In genomic region chr11:63775382-63775781, GRCm38 (mm10) we compare ENCODE assay signal across 15 mouse cellular contexts.
DNase-seq lines count a peak whose midpoint lies in the region; ATAC-seq lines count a peak whose summit lies in the region.
"Had no signal": no experiment of that assay in that cellular context is flagged by ENCODE, and none has a peak within 500 bp of the region (broad histone marks: within the 10 kb centered on the region; RNA-seq: fewer than 3 reads in every experiment).

No protein-coding gene starts in this region.

- intact Hi-C loops in heart, postnatal 10 days (cut with DNase I): no loop called here

- WGBS in kidney, embryonic 15.5 days: 31% methylated on average over 6 of the region's 6 CpGs
- 18% methylated on average over 6 of the region's 6 CpGs for WGBS in embryonic facial prominence, embryonic 14.5 days
- WGBS in liver, embryonic 12.5 days (ENCODE audit: insufficient replicate concordance): 58% methylated on average over 6 of the region's 6 CpGs

- no peaks in the 10 kb centered on the region for H3K9me3 ChIP-seq in kidney, embryonic 15.5 days (replicated peaks)
- H3K9me3 ChIP-seq in embryonic facial prominence, embryonic 14.5 days (ENCODE audit: control insufficient read depth, low read length): no peaks in the 10 kb centered on the region
- no peaks in the 10 kb centered on the region for H3K9me3 ChIP-seq in liver, embryonic 12.5 days (replicated peaks)
- H3K9me3 ChIP-seq: hindbrain, embryonic 15.5 days; neural tube, embryonic 13.5 days had no signal

- no peaks in the 10 kb centered on the region for H3K36me3 ChIP-seq in kidney, embryonic 15.5 days
- no peaks in the 10 kb centered on the region for H3K36me3 ChIP-seq in embryonic facial prominence, embryonic 14.5 days (ENCODE audit: control insufficient read depth, insufficient read depth, low read length)
- H3K36me3 ChIP-seq in liver, embryonic 12.5 days: no peaks in the 10 kb centered on the region
- H3K36me3 ChIP-seq: hindbrain, embryonic 15.5 days; neural tube, embryonic 13.5 days had no signal

- H3K9ac ChIP-seq in kidney, embryonic 15.5 days: no peak overlapping the region
- no peak overlapping the region for H3K9ac ChIP-seq in embryonic facial prominence, embryonic 14.5 days (ENCODE audit: low read depth, low read length)
- H3K9ac ChIP-seq in liver, embryonic 12.5 days: no peak overlapping the region
- H3K9ac ChIP-seq: hindbrain, embryonic 15.5 days; neural tube, embryonic 13.5 days had no signal

- no peak overlapping the region for H3K27ac ChIP-seq in kidney, embryonic 15.5 days
- no peak overlapping the region for H3K27ac ChIP-seq in embryonic facial prominence, embryonic 14.5 days (replicated peaks; ENCODE audit: low read depth, low read length)
- no peak overlapping the region for H3K27ac ChIP-seq in liver, embryonic 12.5 days
- H3K27ac ChIP-seq: hindbrain, embryonic 15.5 days; neural tube, embryonic 13.5 days had no signal

- DNase-seq in kidney, adult 8-10 months: no peak
- peak; percentile 57 for DNase-seq in embryo, embryonic 10.5 days (ENCODE audit: low spot score)
- peak; percentile 49 for DNase-seq in embryonic facial prominence, embryonic 14.5 days (ENCODE audit: low spot score)
- DNase-seq in yolk sac, embryonic 10.5 days (ENCODE audit: low spot score): no peak
- no peak for DNase-seq in heart, postnatal 10 days
- DNase-seq in right cerebral cortex, postnatal 36 days (ENCODE audit: low spot score in 2 of 2): no peak
- DNase-seq: adrenal gland, adult 8-10 months; cerebellum, postnatal 25 days; layer of hippocampus, postnatal 36 days; lung, postnatal 4 days had no signal

- H3K4me1 ChIP-seq in kidney, embryonic 15.5 days: peaks cover 13% of the 10 kb centered on the region; the same call in 1 of the 2 replicates
- H3K4me1 ChIP-seq in embryonic facial prominence, embryonic 14.5 days (ENCODE audit: control insufficient read depth, insufficient read depth, low read length): 0 out of 2 replicates have a peak, but pooled peaks cover 2% of the 10 kb centered on the region
- H3K4me1 ChIP-seq in liver, embryonic 12.5 days: no peaks in the 10 kb centered on the region

- H3K4me2 ChIP-seq in kidney, embryonic 15.5 days: no peak overlapping the region
- no peak overlapping the region for H3K4me2 ChIP-seq in embryonic facial prominence, embryonic 14.5 days (ENCODE audit: low read depth, low read length)
- no peak overlapping the region for H3K4me2 ChIP-seq in liver, embryonic 12.5 days
- H3K4me2 ChIP-seq: hindbrain, embryonic 15.5 days; neural tube, embryonic 13.5 days had no signal

- H3K4me3 ChIP-seq in kidney, embryonic 15.5 days (replicated peaks): no peak overlapping the region
- no peak overlapping the region for H3K4me3 ChIP-seq in embryonic facial prominence, embryonic 14.5 days (ENCODE audit: low read depth, low read length)
- no peak overlapping the region for H3K4me3 ChIP-seq in liver, embryonic 12.5 days
- H3K4me3 ChIP-seq: hindbrain, embryonic 15.5 days; neural tube, embryonic 13.5 days had no signal

- peak; percentile 66 for ATAC-seq in kidney, embryonic 15.5 days (replicated peaks; ENCODE audit: low FRiP score)
- no peak; the same call in 1 of the 2 replicates for ATAC-seq in embryonic facial prominence, embryonic 14.5 days (ENCODE audit: low read depth)
- ATAC-seq in liver, embryonic 12.5 days: peak; percentile 52; the same call in 1 of the 2 replicates
- ATAC-seq: midbrain, embryonic 16.5 days had no signal

- no peaks in the 10 kb centered on the region for H3K27me3 ChIP-seq in kidney, embryonic 15.5 days
- H3K27me3 ChIP-seq in embryonic facial prominence, embryonic 14.5 days (replicated peaks; ENCODE audit: control insufficient read depth, insufficient read depth, low read length): no peaks in the 10 kb centered on the region
- no peaks in the 10 kb centered on the region for H3K27me3 ChIP-seq in liver, embryonic 12.5 days (replicated peaks)
- H3K27me3 ChIP-seq: hindbrain, embryonic 15.5 days; neural tube, embryonic 13.5 days had no signal

Comparison
In these comparisons a context has a peak if more than half of its experiments do, and no peak if none do; other contexts are left out.
1. DNase-seq: peak in embryo, embryonic 10.5 days (single experiment) and embryonic facial prominence, embryonic 14.5 days (single experiment); none in kidney, adult 8-10 months (0 of 2), yolk sac, embryonic 10.5 days (single experiment), heart, postnatal 10 days (0 of 2) and right cerebral cortex, postnatal 36 days (0 of 2).